Mouse (Mus musculus) intestine, embryonic 14.5 days (tissue): ENCODE measurements around the gene Ccdc125. TPM values are rescaled to one million over a fixed set of nuclear protein-coding genes. Genes with fewer than 3 reads are reported as not detected.
"Not testable (repeated sequence)": the region's sequence is repeated elsewhere in the genome, so short reads cannot be mapped to it uniquely, and the experiment has no call there.

Experiments
- ATAC-seq: fragments of 200-750 bp; cut with Nextera tagmentation; replicated peaks from 2 replicates; pipeline ENCODE4 v1.8.0; 2017; ENCODE audit warnings: low read depth, moderate number of reproducible peaks, moderate TSS enrichment, moderate library complexity; ENCODE audit not compliant: low FRiP score, low TSS enrichment
- DNase-seq: peaks from one replicate; pipeline ENCODE4 v3.0.0-alpha.2; 2018; ENCODE audit warnings: low spot score
- H3K27ac ChIP-seq: fragments of 300-500 bp; sonication (generic); 2 replicates; pipeline ENCODE4 v1.5.1; 2014; ENCODE audit warnings: low read depth, mild to moderate bottlenecking, control low read depth
- H3K27me3 ChIP-seq: fragments of 300-500 bp; sonication (generic); replicated peaks from 2 replicates; pipeline ENCODE4 v1.6.1; 2014; ENCODE audit warnings: low read length, control low read depth; ENCODE audit not compliant: control insufficient read depth, insufficient read depth
- H3K36me3 ChIP-seq: fragments of 300-500 bp; sonication (generic); 2 replicates; pipeline ENCODE4 v1.6.1; 2014; ENCODE audit warnings: low read length, control low read depth; ENCODE audit not compliant: control insufficient read depth, insufficient read depth
- H3K4me1 ChIP-seq: fragments of 300-500 bp; sonication (generic); replicated peaks from 2 replicates; pipeline ENCODE4 v1.6.1; 2014; ENCODE audit warnings: low read length, control low read depth, mixed read lengths; ENCODE audit not compliant: control insufficient read depth, insufficient read depth
- H3K4me2 ChIP-seq: fragments of 300-500 bp; sonication (generic); 2 replicates; pipeline ENCODE4 v1.6.1; 2014; ENCODE audit warnings: low read length
- H3K4me3 ChIP-seq: fragments of 300-500 bp; sonication (generic); 2 replicates; pipeline ENCODE4 v1.5.1; 2014; ENCODE audit warnings: low read depth, low read length, control low read depth, mixed read lengths
- H3K9ac ChIP-seq: fragments of 300-500 bp; sonication (generic); 2 replicates; pipeline ENCODE4 v1.6.1; 2014; ENCODE audit warnings: mild to moderate bottlenecking, low read length
- H3K9me3 ChIP-seq: fragments of 300-500 bp; sonication (generic); 2 replicates; pipeline ENCODE4 v1.6.1; 2016; ENCODE audit warnings: low read length, control low read depth; ENCODE audit not compliant: control insufficient read depth
- WGBS: fragments of 180-500 bp; shearing (Covaris S2); extraction: QIAGEN DNeasy Blood & Tissue Kit; methylation state at CpG from one replicate; pipeline ENCODE4 v1.1.7; 2014; 5-methylcytosine and 5-hydroxymethylcytosine counted together
- polyA plus RNA-seq: library from polyadenylated mRNA; unstranded; fragments of >200 nt; fragmentation: Nextera tagmentation; extraction: Ambion mirVana; gene quantifications from 2 replicates; pipeline ENCODE4 v1.2.1, GENCODE M21; 2014

Ccdc125 gene
- polyA plus RNA-seq, 1 experiment from 2014 or later: 10.1 TPM

DNA sequence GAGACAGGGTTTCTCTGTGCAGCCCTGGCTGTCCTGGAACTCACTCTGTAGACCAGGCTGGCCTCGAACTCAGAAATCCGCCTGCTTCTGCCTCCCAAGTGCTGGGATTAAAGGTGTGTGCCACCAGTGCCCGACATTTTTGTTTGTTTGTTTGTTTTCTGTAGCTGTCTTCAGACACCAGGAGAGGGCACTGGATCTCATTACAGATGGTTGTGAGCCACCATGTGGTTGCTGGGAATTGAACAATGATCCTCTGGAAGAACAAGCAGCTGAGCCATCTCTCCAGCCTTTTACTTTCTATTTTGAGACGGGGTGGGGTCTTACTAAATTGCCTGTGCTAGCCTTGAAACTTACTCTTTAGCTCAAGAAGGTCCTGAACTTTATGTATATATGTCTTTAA is 59.0 kb downstream of the Ccdc125 start:
- peaks cover 23% of the 10 kb centered on the region for H3K36me3 ChIP-seq
- ATAC-seq, H3K9me3 ChIP-seq, H3K4me1 ChIP-seq, H3K4me2 ChIP-seq, H3K9ac ChIP-seq, H3K27me3 ChIP-seq, DNase-seq, H3K4me3 ChIP-seq, H3K27ac ChIP-seq: not testable (repeated sequence)
- WGBS: 95% methylated on average over 4 of the region's 4 CpGs

DNA sequence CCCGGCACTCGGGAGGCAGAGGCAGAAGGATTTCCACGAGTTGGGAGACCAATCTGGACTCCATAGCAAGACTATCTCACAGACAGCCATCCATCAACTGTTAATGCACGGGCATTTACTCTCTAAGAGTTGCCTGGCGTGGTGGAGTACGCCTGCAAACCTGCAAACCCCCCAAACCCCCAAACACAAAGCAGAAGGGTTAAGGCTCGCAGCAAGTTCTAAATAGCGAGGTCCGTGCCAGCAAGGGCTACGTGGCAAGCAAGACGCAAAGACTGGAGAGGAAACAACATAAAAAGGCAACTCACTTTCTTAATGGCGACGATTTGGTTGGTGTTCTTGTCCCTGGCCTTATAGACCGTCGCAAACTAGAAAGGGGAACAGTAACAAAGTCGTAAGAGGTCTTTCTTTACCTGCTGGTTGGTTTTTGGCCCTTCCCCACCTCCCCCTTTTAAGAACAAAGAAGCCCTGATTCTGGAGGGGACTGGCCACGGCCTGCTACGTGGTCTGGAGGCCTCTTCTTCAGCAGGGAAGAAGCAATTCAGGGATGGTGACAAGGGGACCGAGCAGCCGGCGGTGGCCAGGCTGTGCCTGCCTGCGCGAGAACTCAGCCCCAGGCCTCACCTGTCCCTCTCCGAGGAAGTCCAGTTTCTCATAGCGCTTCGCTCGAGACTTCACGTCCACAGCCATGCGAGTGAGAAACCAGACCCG is 60.8 kb downstream of the Ccdc125 start:
- peaks cover 26% of the 10 kb centered on the region for H3K36me3 ChIP-seq
- WGBS: 1% methylated on average over 30 of the region's 30 CpGs
- ATAC-seq: no peak
- peak overlapping the region; percentile 86 for H3K4me3 ChIP-seq
- peak overlapping the region; percentile 92 for H3K27ac ChIP-seq
- peak; percentile 68 for DNase-seq
- H3K4me2 ChIP-seq: peak overlapping the region; percentile 78
- H3K27me3 ChIP-seq: no peaks in the 10 kb centered on the region
- H3K4me1 ChIP-seq: peaks cover 9% of the 10 kb centered on the region
- peak overlapping the region; percentile 69 for H3K9ac ChIP-seq
- no peaks in the 10 kb centered on the region for H3K9me3 ChIP-seq

DNA sequence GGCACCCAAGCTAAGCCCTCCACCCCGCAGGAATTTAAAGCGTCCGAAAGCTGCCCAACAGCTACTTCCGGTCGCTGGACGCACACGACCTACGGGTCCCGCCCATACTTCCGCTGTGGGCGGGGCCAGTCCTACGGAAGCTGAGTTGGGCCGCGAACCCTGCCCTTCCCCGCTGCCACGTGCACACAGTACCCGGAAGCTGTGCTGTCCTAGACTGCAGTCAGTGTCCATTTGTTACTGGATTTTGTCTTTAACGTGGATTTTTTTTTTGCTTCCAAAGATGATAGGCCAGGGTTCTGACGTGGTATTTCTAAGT is 61.3 kb downstream of the Ccdc125 start, which contains the start of gene Cdk7:
Cdk7 (minus strand) TSS at position 79 of the 316 bp plus-strand sequence.
- peak; percentile 95 for DNase-seq
- H3K4me3 ChIP-seq: peak within 1 kb of the TSS; percentile 86
- peaks cover 9% of the 10 kb centered on the region for H3K4me1 ChIP-seq
- H3K9me3 ChIP-seq: no peaks in the 10 kb centered on the region
- no peaks in the 10 kb centered on the region for H3K27me3 ChIP-seq
- under 1% methylated on average over 19 of the region's 19 CpGs for WGBS
- ATAC-seq: peak; percentile 99
- peaks cover 25% of the 10 kb centered on the region for H3K36me3 ChIP-seq
- H3K9ac ChIP-seq: peak within 1 kb of the TSS; percentile 69
- peak within 1 kb of the TSS; percentile 78 for H3K4me2 ChIP-seq
- H3K27ac ChIP-seq: peak within 1 kb of the TSS; percentile 92

DNA sequence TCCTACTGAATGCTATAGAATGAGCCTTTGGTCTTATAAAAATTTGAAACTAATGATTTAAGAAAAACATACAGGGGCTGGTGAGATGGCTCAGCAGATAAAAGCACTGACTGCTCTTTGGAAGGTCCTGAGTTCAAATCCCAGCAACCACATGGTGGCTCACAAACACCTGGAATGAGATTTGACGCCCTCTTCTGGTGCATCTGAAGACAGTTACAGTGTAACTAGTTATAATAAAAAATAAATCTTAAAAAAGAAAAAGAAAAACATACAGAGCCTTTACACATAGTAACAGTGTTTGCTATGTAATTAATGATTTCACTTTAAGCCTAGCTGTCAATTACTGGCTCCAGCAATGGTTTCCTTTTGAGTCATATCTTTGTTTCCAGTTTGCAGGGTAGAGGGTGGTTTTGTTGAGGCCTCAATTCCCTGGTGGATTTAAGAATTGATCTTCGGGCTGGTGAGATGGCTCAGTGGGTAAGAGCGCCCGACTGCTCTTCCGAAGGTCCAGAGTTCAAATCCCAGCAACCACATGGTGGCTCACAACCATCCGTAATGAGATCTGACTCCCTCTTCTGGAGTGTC is 62.0 kb downstream of the Ccdc125 start:
- Histone ChIP-seq H3K4me3 (peak overlapping the region; percentile 86; the same call in 1 of the 2 replicates), H3K36me3 (peaks cover 30% of the 10 kb centered on the region), H3K4me2 (peak overlapping the region; percentile 48), H3K27ac (peak overlapping the region; percentile 92)
- H3K9ac ChIP-seq, ATAC-seq, DNase-seq, H3K9me3 ChIP-seq, H3K4me1 ChIP-seq, H3K27me3 ChIP-seq: not testable (repeated sequence)
- WGBS: 92% methylated on average over 5 of the region's 6 CpGs

DNA sequence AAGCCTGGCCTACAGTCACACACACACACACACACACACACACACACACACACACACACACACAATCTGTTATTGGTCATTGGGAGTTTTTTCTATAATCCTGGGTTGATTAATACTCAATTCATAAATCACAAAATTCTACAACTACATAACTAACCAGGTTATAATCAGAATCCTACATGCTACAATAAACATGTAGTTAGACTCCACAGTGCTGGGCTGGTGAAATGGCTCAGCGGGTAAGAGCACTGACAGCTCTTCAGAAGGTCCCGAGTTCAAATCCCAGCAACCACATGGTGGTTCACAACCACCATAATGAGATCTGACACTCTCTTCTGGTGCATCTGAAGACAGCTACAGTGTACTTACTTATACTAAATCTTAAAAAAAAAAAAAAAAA is 63.2 kb downstream of the Ccdc125 start:
- Histone ChIP-seq H3K27me3 (no peaks in the 10 kb centered on the region), H3K9ac (no peak overlapping the region), H3K27ac (no peak overlapping the region), H3K36me3 (peaks cover 27% of the 10 kb centered on the region), H3K4me2 (no peak overlapping the region), H3K4me1 (peaks cover 9% of the 10 kb centered on the region), H3K9me3 (no peaks in the 10 kb centered on the region), H3K4me3 (no peak overlapping the region)
- 90% methylated on average over 2 of the region's 2 CpGs for WGBS
- ATAC-seq: no peak
- DNase-seq: no peak

DNA sequence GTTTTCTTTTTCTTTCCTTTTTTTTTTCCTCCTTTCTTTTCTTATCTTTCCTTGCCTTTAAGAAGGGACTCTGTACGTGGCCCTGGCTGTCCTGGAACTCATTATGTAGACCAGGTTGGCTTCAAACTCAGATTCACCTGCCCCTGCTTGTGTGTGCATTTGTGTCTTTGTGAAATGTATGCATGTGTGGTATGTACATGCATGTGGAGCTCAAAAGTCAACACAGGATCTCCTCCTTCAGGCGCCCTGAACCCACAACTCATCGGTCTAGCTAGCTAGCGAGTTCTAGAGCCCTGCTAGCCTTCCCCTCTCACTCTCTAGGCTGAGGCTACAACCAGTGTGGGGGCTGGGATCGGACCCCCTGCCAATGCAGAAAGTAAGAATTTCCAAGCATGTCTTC is 73.3 kb downstream of the Ccdc125 start:
- H3K27me3 ChIP-seq: no peaks in the 10 kb centered on the region
- peak overlapping the region; percentile 56 for H3K4me2 ChIP-seq
- peaks cover 15% of the 10 kb centered on the region; the same call in 1 of the 2 replicates for H3K36me3 ChIP-seq
- H3K4me3 ChIP-seq: no peak overlapping the region
- no peaks in the 10 kb centered on the region for H3K9me3 ChIP-seq
- DNase-seq (no peak), ATAC-seq (no peak)
- H3K27ac ChIP-seq: no peak overlapping the region
- H3K9ac ChIP-seq: no peak overlapping the region
- peaks cover 5% of the 10 kb centered on the region; the same call in 1 of the 2 replicates for H3K4me1 ChIP-seq
- WGBS: 85% methylated on average over 5 of the region's 5 CpGs

DNA sequence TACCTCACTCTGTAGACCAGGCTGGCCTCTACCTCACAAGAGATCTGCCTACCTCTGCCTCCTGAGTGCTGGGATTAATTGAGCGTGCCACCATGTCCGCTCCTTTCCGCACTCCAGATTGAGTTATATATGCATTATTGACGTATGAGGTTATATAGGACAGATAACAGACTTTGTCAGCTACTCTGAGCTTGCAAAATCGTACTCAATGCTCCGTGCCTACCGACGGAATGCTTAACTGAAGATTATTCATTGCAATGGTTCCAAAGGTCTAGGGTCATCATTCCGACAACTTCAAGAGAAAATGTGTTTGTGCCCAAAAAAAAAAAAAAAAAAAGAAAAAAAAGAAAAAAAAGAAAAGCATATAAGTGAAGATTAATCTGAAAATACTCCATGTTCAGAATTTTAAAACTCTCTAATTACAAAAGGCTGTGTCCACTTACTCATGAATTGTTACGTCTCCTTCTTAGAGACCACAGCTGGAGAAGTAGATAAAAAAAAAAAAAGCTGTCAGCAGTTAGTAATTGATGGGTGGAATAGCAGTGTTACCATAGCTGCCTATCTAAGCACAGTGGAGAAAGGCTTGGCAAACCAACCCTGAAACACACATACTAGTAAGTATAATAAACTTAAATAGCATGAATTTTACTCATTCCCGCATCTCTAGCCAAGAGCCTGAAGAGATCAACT is 74.0 kb downstream of the Ccdc125 start:
- Histone ChIP-seq H3K4me3 (peak overlapping the region; percentile 94), H3K36me3 (peaks cover 14% of the 10 kb centered on the region; the same call in 1 of the 2 replicates), H3K4me2 (peak overlapping the region; percentile 56), H3K9ac (peak overlapping the region; percentile 87), H3K4me1 (peaks cover 5% of the 10 kb centered on the region; the same call in 1 of the 2 replicates), H3K27ac (peak overlapping the region; percentile 98), H3K9me3 (no peaks in the 10 kb centered on the region), H3K27me3 (no peaks in the 10 kb centered on the region)
- WGBS: 49% methylated on average over 11 of the region's 11 CpGs
- ATAC-seq (peak; percentile 59), DNase-seq (no peak)

DNA sequence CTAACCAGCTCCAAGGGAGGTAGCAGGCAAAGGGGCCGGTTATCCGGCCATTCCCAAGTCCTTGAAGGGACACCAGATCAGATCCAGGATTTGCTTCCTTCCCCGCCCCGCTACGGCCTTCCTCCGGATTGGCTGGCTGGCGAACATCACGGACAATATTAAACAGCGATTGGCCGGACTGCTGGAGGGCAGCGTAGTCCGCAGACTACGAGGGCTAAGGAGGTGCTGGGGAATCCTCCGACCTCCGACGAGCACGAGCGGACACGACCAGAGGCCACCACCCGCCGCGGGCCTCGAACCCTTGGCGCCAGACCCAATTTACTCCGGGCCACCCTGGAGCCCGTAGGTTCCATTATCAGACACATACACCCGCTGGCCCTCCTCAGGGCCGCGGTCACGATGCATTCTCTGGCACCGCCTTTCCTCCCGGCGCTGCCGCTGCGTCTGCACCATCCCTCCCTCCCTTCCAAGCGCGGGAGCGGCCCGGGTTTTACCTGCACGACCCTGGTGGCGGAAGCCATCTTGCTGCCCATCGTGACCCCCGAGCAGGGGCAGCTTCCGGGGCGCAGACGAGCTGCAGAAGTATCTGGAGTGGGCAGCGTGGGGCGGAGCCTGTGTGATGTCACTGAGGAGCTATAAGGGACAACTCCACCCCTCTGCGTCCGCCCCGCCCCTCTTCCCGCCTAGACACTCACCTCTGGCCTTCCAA is 74.7 kb downstream of the Ccdc125 start, which contains the start of gene Mrps36:
Mrps36 (minus strand) TSS at position 624 of the 709 bp plus-strand sequence.
- ATAC-seq (peak; percentile 96), DNase-seq (peak; percentile 95)
- H3K27me3 ChIP-seq: no peaks in the 10 kb centered on the region
- peak within 1 kb of the TSS; percentile 56 for H3K4me2 ChIP-seq
- peaks cover 5% of the 10 kb centered on the region; the same call in 1 of the 2 replicates for H3K4me1 ChIP-seq
- 0% methylated on average over 52 of the region's 52 CpGs for WGBS
- peaks cover 11% of the 10 kb centered on the region; the same call in 1 of the 2 replicates for H3K36me3 ChIP-seq
- peak within 1 kb of the TSS; percentile 98 for H3K27ac ChIP-seq
- H3K4me3 ChIP-seq: peak within 1 kb of the TSS; percentile 94
- no peaks in the 10 kb centered on the region for H3K9me3 ChIP-seq
- peak within 1 kb of the TSS; percentile 87 for H3K9ac ChIP-seq
